Mouse (Mus musculus) limb, embryonic 11.5 days (tissue): ENCODE measurements around the gene Boll. TPM values are rescaled to one million over a fixed set of nuclear protein-coding genes. Genes with fewer than 3 reads are reported as not detected.
"Not testable (repeated sequence)": the region's sequence is repeated elsewhere in the genome, so short reads cannot be mapped to it uniquely, and the experiment has no call there.

ENCODE experiments used
- ATAC-seq: fragments of 200-750 bp; cut with Nextera tagmentation; 2 replicates; pipeline ENCODE4 v1.8.0; 2017; ENCODE audit warnings: low read depth; ENCODE audit not compliant: insufficient number of reproducible peaks, low FRiP score, low TSS enrichment
- DNase-seq: peaks from one replicate; pipeline ENCODE4 v3.0.0-alpha.2; 2015; ENCODE audit warnings: low spot score
- H3K27ac ChIP-seq: fragments of 300-500 bp; sonication (generic); replicated peaks from 2 replicates; pipeline ENCODE4 v1.5.1; 2014; ENCODE audit warnings: low read depth, mild to moderate bottlenecking, low read length
- H3K27me3 ChIP-seq: fragments of 300-500 bp; sonication (generic); 2 replicates; pipeline ENCODE4 v1.6.1; 2014; ENCODE audit warnings: mild to moderate bottlenecking, low read length, mixed read lengths; ENCODE audit not compliant: control insufficient read depth, insufficient read depth
- H3K36me3 ChIP-seq: fragments of 300-500 bp; sonication (generic); 2 replicates; pipeline ENCODE4 v1.6.1; 2014; ENCODE audit warnings: mild to moderate bottlenecking, low read length, moderate library complexity, mixed read lengths; ENCODE audit not compliant: control insufficient read depth, insufficient read depth
- H3K4me1 ChIP-seq: fragments of 300-500 bp; sonication (generic); 2 replicates; pipeline ENCODE4 v1.6.1; 2014; ENCODE audit warnings: low read length, mixed read lengths; ENCODE audit not compliant: control insufficient read depth, insufficient read depth
- H3K4me2 ChIP-seq: fragments of 300-500 bp; sonication (generic); 2 replicates; pipeline ENCODE4 v1.6.1; 2014; ENCODE audit warnings: low read depth, mild to moderate bottlenecking, moderate library complexity; ENCODE audit not compliant: severe bottlenecking
- H3K4me3 ChIP-seq: fragments of 300-500 bp; sonication (generic); 2 replicates; pipeline ENCODE4 v1.5.1; 2014; ENCODE audit warnings: low read depth, low read length
- H3K9ac ChIP-seq: fragments of 300-500 bp; sonication (generic); 2 replicates; pipeline ENCODE4 v1.6.1; 2014; ENCODE audit warnings: mild to moderate bottlenecking, low read length
- H3K9me3 ChIP-seq: fragments of 300-500 bp; sonication (generic); 2 replicates; pipeline ENCODE4 v1.6.1; 2016; ENCODE audit warnings: low read length; ENCODE audit not compliant: control insufficient read depth
- WGBS: fragments of 180-500 bp; shearing (Covaris S2); extraction: QIAGEN DNeasy Blood & Tissue Kit; methylation state at CpG from one replicate; pipeline ENCODE4 v1.1.7; 2014; 5-methylcytosine and 5-hydroxymethylcytosine counted together
- polyA plus RNA-seq: library from polyadenylated mRNA; unstranded; fragments of >200 nt; fragmentation: Nextera tagmentation; extraction: Ambion mirVana; gene quantifications from 2 replicates; pipeline ENCODE4 v1.2.1, GENCODE M21; 2014

Gene Boll
- polyA plus RNA-seq, 1 experiment from 2014 or later, result not detected

DNA sequence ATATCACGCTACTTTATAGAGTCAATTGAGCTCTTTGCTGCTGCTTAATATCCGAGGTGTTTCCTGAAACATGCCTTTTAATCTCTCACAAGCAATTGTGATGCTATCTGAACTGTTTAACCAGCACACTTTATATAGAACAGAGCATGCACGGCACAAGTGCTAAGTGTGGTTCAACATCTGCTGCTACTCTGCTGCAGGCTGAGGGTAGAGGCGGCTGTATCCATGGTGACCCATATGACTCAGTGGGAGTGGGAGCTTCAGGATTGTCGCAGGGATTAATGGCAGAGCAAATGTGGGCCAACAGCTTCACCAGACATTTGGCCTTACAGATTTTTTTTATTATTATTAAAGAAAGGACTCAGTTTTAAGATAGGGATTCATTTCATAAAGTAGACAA, 36.6 kb upstream of the Boll start:
- H3K9me3 ChIP-seq, result no peaks in the 10 kb centered on the region
- H3K27ac ChIP-seq, result no peak overlapping the region
- H3K27me3 ChIP-seq, result no peaks in the 10 kb centered on the region
- no peaks in the 10 kb centered on the region for H3K36me3 ChIP-seq
- no peak overlapping the region for H3K9ac ChIP-seq
- H3K4me3 ChIP-seq, result no peak overlapping the region
- no peak overlapping the region for H3K4me2 ChIP-seq
- no peaks in the 10 kb centered on the region for H3K4me1 ChIP-seq
- DNase-seq (peak; percentile 29), ATAC-seq (no peak)
- WGBS, result 36% methylated on average over 5 of the region's 5 CpGs

DNA sequence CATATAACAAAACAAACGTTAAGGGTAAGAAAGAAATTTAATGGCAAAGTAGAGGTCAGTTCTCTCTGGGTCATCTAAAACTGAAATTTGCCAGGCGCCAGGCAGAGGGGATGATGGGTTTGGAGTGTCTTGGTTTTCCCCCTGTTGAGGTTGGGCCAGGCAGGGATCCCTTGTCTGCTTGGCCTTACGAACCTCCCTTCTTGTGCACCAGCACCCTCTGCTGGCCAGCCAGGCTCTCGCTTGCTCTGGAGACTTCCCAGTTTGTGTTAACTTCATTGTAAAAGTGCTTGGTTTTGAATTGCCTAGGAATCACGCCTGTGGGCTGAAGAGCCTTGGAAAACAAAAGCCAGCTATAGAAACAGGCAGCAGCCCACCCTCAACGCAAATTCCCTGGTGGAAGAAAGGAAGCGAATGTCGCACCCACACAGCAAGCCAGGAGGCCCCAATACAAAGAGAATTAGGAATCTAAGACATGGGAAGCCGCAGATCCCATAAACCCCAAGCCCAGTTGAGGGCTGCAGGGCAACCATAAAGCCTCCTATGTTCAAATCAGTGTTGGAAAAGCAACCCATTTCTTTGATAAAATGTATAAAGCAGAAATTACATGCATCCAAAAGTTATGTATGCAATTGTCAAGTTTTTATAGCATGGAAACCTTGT, 20.0 kb upstream of the Boll start:
- 16% methylated on average over 9 of the region's 9 CpGs for WGBS
- H3K27me3 ChIP-seq, result no peaks in the 10 kb centered on the region
- H3K27ac ChIP-seq, result no peak overlapping the region
- no peaks in the 10 kb centered on the region for H3K9me3 ChIP-seq
- no peak overlapping the region for H3K4me2 ChIP-seq
- no peak for ATAC-seq
- H3K9ac ChIP-seq, result no peak overlapping the region
- no peaks in the 10 kb centered on the region for H3K36me3 ChIP-seq
- H3K4me1 ChIP-seq, result no peaks in the 10 kb centered on the region
- DNase-seq, result peak; percentile 91
- no peak overlapping the region for H3K4me3 ChIP-seq

DNA sequence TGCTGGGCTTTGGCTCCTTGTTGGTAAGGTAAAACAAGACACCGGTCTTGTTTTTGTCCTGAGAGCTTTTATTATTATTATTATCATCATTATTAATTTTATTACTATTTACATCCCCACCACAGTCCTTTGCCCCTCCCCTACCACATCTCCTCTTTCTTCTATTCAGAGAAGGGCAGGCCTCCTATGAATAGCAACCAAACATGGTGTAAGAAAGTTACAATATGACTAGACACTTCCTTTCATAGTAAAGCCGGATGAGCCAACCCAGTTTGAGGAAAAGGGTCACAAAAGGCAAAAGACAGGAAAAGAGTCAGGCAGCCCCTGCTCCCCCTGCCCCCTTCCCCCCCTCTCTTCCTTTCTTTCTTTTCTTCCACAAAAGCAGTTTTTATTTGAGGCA, 17.3 kb upstream of the Boll start:
- Histone ChIP-seq H3K4me3 (no peak overlapping the region), H3K27me3 (no peaks in the 10 kb centered on the region), H3K9me3 (no peaks in the 10 kb centered on the region), H3K9ac (no peak overlapping the region), H3K4me2 (no peak overlapping the region), H3K4me1 (no peaks in the 10 kb centered on the region), H3K27ac (no peak overlapping the region), H3K36me3 (no peaks in the 10 kb centered on the region)
- DNase-seq, result no peak
- ATAC-seq, result no peak
- 83% methylated on average over 2 of the region's 2 CpGs for WGBS

DNA sequence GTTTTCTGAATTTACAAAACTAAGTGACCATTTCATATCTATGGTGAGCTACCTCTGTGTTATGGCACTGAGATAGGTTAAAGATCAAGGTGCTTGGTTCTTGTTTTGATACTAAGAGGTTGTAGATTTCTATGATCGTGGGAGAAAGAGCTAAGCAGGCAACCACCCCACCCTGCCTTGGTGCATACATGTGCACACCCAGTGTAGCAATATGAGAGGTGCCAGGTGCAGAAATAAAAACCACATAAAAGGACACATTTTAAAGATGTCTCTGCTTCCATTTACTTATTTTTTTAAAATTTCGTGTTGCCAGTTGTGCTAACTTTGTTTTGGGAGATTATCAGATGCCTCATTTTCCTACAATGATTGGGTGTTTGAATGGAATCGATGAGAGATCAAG, 9.4 kb upstream of the Boll start:
- Histone ChIP-seq H3K9ac (no peak overlapping the region), H3K27ac (no peak overlapping the region), H3K4me3 (no peak overlapping the region), H3K36me3 (no peaks in the 10 kb centered on the region), H3K4me1 (no peaks in the 10 kb centered on the region), H3K27me3 (no peaks in the 10 kb centered on the region), H3K4me2 (no peak overlapping the region), H3K9me3 (no peaks in the 10 kb centered on the region)
- ATAC-seq (no peak), DNase-seq (no peak)
- 82% methylated on average over 3 of the region's 3 CpGs for WGBS

DNA sequence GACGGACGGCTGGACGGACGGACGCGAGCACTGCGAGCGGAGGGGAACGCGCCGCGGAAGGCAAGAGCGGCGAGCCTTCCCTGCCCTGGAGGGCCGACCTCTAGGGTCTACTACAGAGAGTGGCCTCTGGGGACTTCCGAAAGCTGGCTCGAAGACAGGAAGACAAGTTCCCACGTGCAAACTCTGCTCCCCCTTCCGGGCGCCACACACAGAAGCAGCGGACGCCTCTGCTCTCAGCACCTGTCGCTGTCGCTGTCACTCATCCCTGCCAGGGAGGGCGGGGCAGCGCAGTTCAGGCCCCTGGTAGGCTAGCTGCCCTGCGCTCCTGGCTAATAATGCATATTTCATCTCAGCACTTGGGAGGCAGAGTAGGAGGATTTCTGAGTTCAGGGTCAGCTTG, 317 bp upstream of the Boll start:
- H3K4me2 ChIP-seq, result peak overlapping the region; percentile 47
- H3K4me3 ChIP-seq, result peak overlapping the region; percentile 38
- 4% methylated on average over 24 of the region's 27 CpGs for WGBS
- peaks cover 6% of the 10 kb centered on the region; the same call in 1 of the 2 replicates for H3K9me3 ChIP-seq
- ATAC-seq (peak; percentile 72; the same call in 1 of the 2 replicates), DNase-seq (peak; percentile 63)
- H3K9ac ChIP-seq, result no peak overlapping the region
- H3K36me3 ChIP-seq, result no peaks in the 10 kb centered on the region
- peaks cover 18% of the 10 kb centered on the region for H3K27me3 ChIP-seq
- H3K27ac ChIP-seq, result no peak overlapping the region
- H3K4me1 ChIP-seq, result no peaks in the 10 kb centered on the region

DNA sequence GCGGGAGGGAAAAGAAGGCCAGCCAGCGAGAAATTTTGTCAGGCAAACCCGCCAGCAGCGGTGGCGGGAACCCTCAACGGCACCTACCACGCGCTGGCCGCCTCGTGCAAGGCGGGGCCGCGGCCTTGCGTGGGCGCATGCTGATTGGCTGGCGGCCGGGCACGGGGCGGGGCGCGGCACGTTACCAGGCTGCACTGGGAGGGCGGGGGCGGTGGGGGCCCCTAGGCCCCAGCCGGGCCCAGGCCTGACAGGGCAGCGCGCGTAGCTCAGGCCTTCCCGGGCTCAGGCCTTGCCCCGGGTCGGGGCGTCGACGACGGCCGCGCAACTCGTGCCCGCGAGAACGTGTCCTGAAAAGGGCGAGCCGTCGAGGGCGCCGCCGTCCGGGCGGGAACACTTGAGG, 635 bp downstream of the Boll start:
- Histone ChIP-seq H3K9ac (no peak overlapping the region), H3K4me2 (peak overlapping the region; percentile 47; the same call in 1 of the 2 replicates), H3K27me3 (peaks cover 18% of the 10 kb centered on the region), H3K4me3 (peak overlapping the region; percentile 38; the same call in 1 of the 2 replicates), H3K9me3 (peaks cover 6% of the 10 kb centered on the region; the same call in 1 of the 2 replicates), H3K36me3 (no peaks in the 10 kb centered on the region), H3K27ac (no peak overlapping the region), H3K4me1 (no peaks in the 10 kb centered on the region)
- WGBS, result 35% methylated on average over 42 of the region's 49 CpGs
- DNase-seq, result no peak
- ATAC-seq, result peak; percentile 62

DNA sequence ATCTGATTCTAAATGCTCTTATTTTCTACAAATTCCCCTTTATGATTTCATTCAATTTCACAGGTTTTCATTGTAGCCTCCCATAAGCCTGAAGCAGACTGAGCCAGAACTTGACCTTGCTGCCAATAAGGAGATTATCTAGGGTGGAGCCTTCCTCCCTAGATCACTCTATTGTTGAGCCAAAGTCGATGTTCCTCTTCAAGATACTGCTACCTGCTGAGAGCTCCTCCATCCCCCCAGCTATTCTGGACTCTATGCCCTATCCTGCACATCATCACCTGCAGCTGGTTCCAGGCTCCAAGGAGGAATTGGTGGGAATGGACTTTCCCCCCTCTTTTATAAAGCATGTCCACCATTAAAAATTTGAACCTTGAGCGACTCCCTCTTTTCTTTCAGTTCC, 11.4 kb downstream of the Boll start:
- WGBS, result 72% methylated on average over 2 of the region's 2 CpGs
- H3K36me3 ChIP-seq, H3K4me1 ChIP-seq, H3K9me3 ChIP-seq, H3K27ac ChIP-seq, H3K4me2 ChIP-seq, H3K9ac ChIP-seq, H3K4me3 ChIP-seq, DNase-seq, ATAC-seq, H3K27me3 ChIP-seq: not testable (repeated sequence)

DNA sequence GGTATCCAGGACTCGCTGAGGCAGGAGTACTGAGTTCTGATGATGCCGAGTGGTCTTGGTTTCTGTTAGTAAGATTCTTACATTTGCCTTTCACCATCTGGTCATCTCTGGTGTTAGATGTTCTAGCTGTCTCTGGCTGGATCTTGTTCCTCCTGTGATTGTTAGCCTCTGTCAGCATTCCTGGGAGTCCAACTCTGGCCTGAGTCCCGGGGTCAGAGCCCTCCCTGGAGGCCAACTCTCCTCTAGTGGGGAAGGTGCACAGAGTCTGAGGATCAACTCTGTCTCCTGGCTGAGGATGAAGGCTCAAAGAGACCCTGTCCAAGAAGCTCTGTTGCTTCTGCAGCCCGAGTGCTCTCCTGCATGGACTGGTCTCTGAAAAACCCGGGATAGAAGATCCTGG, 37.8 kb downstream of the Boll start:
- H3K27ac ChIP-seq, ATAC-seq, H3K9ac ChIP-seq, DNase-seq, H3K4me3 ChIP-seq, H3K27me3 ChIP-seq, H3K36me3 ChIP-seq, H3K4me1 ChIP-seq, H3K9me3 ChIP-seq, H3K4me2 ChIP-seq: not testable (repeated sequence)
- 86% methylated on average over 5 of the region's 5 CpGs for WGBS

DNA sequence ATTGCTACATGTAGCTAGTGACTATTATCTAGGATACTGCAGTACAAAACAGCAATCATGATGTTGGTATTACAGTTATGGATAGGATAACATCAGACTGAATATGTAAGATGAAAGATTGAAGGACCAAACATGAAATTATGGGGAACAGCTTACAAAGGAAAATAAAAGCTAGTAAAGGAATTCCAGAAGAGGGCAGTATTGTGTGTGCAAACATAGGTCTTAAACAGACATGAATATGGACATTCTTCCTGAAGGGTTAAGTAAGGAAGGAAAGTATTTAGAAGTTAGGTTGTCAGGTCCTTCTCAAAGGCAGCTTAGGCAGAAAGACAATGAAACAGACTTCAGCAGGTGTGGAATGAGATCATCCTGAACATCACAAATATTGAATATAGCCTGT, 62.2 kb downstream of the Boll start:
- DNase-seq (no peak), ATAC-seq (no peak)
- H3K4me3 ChIP-seq, result no peak overlapping the region
- no peaks in the 10 kb centered on the region for H3K27me3 ChIP-seq
- no peaks in the 10 kb centered on the region for H3K36me3 ChIP-seq
- no peak overlapping the region for H3K9ac ChIP-seq
- H3K9me3 ChIP-seq, result no peaks in the 10 kb centered on the region
- H3K27ac ChIP-seq, result no peak overlapping the region
- H3K4me2 ChIP-seq, result no peak overlapping the region
- H3K4me1 ChIP-seq, result no peaks in the 10 kb centered on the region
